Mouse (Mus musculus): Measurements from ENCODE around the gene Btbd9.

Gene Btbd9

GRCm38 (mm10) chr17:30436021-30436461, 140.2 kb downstream of the Btbd9 start:
- H3K4me1 ChIP-seq (replicated peaks; ENCODE audit: low read depth, low read length) = 0 out of 2 replicates have a peak, but pooled peaks cover 4% of the 10 kb centered on the region
- TF ChIP-seq CTCF (conservative IDR thresholded peaks at IDR 0.05; ENCODE audit: low read length) (no peak), NANOG (IDR thresholded peaks at IDR 0.05; ENCODE audit: borderline replicate concordance, low read length) (no peak), POU5F1 (IDR thresholded peaks at IDR 0.05; ENCODE audit: borderline replicate concordance, low read length) (no peak)
- H3K27me3 ChIP-seq (ENCODE audit: insufficient read depth, low read length) = no peaks in the 10 kb centered on the region
- peaks cover 18% of the 10 kb centered on the region for H3K9me3 ChIP-seq (ENCODE audit: low read length)
- peaks cover 22% of the 10 kb centered on the region for H3K36me3 ChIP-seq (ENCODE audit: insufficient read depth, low read length)
- no peak overlapping the region for H3K4me3 ChIP-seq (replicated peaks; ENCODE audit: low read length)

DNA sequence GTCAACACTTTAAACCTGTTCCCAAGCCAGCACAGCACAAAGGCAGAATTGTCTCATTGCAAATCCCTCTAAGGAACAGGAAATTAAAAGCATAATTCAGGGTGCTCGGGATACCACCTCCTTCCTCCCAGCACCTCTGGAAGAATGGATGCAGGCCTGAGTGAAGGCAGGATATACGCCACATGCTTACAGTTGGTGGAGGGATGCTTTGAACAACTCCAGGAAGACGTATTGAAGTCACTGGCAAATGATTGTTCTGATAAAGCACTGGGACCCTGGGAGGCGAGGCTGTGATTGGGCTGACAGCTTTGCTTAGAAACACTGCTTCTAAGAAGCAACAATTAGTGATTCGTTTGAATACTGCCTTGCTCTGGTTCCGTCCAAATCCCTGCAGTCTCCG, 140.8 kb downstream of the Btbd9 start:
- Histone ChIP-seq H3K4me3 (replicated peaks; ENCODE audit: low read length) (no peak overlapping the region), H3K27me3 (ENCODE audit: insufficient read depth, low read length) (no peaks in the 10 kb centered on the region), H3K36me3 (ENCODE audit: insufficient read depth, low read length) (peaks cover 22% of the 10 kb centered on the region), H3K9me3 (ENCODE audit: low read length) (peaks cover 18% of the 10 kb centered on the region), H3K4me1 (replicated peaks; ENCODE audit: low read depth, low read length) (0 out of 2 replicates have a peak, but pooled peaks cover 4% of the 10 kb centered on the region)
- TF ChIP-seq CTCF (conservative IDR thresholded peaks at IDR 0.05; ENCODE audit: low read length) (no peak), POU5F1 (IDR thresholded peaks at IDR 0.05; ENCODE audit: borderline replicate concordance, low read length) (no peak), NANOG (IDR thresholded peaks at IDR 0.05; ENCODE audit: borderline replicate concordance, low read length) (no peak)

DNA sequence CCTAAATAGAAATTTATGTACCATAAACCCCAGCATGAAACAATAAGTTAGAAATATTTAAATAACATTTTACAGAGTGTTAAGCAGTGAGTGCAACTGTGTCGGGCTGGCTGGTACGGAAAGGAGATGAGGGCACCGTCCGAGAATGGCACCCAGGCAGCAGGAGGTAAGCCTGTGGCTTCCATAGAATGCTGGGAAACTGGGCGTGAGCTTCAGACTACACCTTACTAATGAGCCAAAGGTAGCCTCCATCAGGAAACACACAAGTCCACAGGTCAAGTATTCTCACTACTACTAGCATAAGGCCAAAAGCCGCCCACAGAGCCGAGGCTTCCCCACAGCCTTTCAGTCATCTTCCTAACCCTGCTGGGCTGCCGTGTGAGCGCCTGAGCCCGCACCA, 144.2 kb downstream of the Btbd9 start:
- no peaks in the 10 kb centered on the region for H3K9me3 ChIP-seq (ENCODE audit: low read length)
- H3K4me1 ChIP-seq (replicated peaks; ENCODE audit: low read depth, low read length) = 0 out of 2 replicates have a peak, but pooled peaks cover 4% of the 10 kb centered on the region
- no peak overlapping the region for H3K4me3 ChIP-seq (replicated peaks; ENCODE audit: low read length)

GRCm38 (mm10) chr17:30430961-30431640, 145.2 kb downstream of the Btbd9 start:
- no peaks in the 10 kb centered on the region; the same call in 1 of the 2 replicates for H3K36me3 ChIP-seq (ENCODE audit: insufficient read depth, low read length)
- no peaks in the 10 kb centered on the region for H3K9me3 ChIP-seq (ENCODE audit: low read length)
- TF ChIP-seq POU5F1 (IDR thresholded peaks at IDR 0.05; ENCODE audit: borderline replicate concordance, low read length) (no peak), NANOG (IDR thresholded peaks at IDR 0.05; ENCODE audit: borderline replicate concordance, low read length) (no peak), CTCF (conservative IDR thresholded peaks at IDR 0.05; ENCODE audit: low read length) (no peak)
- H3K27me3 ChIP-seq (ENCODE audit: insufficient read depth, low read length) = no peaks in the 10 kb centered on the region
- 0 out of 2 replicates have a peak, but pooled peaks cover 4% of the 10 kb centered on the region for H3K4me1 ChIP-seq (replicated peaks; ENCODE audit: low read depth, low read length)
- H3K4me3 ChIP-seq (replicated peaks; ENCODE audit: low read length) = no peak overlapping the region

More for the DNA sequence above, 144.2 kb downstream of the Btbd9 start:
- no peaks in the 10 kb centered on the region for H3K27me3 ChIP-seq (ENCODE audit: insufficient read depth, low read length)
- TF ChIP-seq CTCF (conservative IDR thresholded peaks at IDR 0.05; ENCODE audit: low read length) = no peak
- no peak for TF ChIP-seq POU5F1 (IDR thresholded peaks at IDR 0.05; ENCODE audit: borderline replicate concordance, low read length)
- no peak for TF ChIP-seq NANOG (IDR thresholded peaks at IDR 0.05; ENCODE audit: borderline replicate concordance, low read length)
- no peaks in the 10 kb centered on the region; the same call in 1 of the 2 replicates for H3K36me3 ChIP-seq (ENCODE audit: insufficient read depth, low read length)

DNA sequence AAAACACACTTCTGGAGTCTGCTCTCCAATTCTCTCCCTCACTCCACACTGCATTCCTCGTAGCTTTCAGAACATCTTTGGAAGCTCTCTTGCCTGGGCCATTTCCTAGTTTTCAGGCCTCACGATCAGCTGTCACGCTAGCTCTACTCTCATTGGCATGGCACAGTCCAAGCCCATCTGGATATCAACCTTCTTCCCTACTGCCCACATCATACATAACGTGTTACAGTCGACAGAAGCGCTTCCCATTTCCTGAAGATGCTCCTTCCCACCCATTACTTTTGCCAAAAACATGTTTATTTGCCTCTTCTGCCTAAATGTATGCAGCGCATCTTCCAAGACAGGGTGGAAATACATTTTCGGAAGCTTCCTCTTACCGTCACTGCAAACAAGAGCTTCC, 147.6 kb downstream of the Btbd9 start:
- Histone ChIP-seq H3K36me3 (ENCODE audit: insufficient read depth, low read length) (no peaks in the 10 kb centered on the region), H3K4me3 (replicated peaks; ENCODE audit: low read length) (no peak overlapping the region), H3K9me3 (ENCODE audit: low read length) (peaks cover 2% of the 10 kb centered on the region; the same call in 1 of the 2 replicates), H3K4me1 (replicated peaks; ENCODE audit: low read depth, low read length) (0 out of 2 replicates have a peak, but pooled peaks cover 4% of the 10 kb centered on the region), H3K27me3 (ENCODE audit: insufficient read depth, low read length) (no peaks in the 10 kb centered on the region)
- TF ChIP-seq NANOG (IDR thresholded peaks at IDR 0.05; ENCODE audit: borderline replicate concordance, low read length) = no peak
- TF ChIP-seq POU5F1 (IDR thresholded peaks at IDR 0.05; ENCODE audit: borderline replicate concordance, low read length) = no peak
- TF ChIP-seq CTCF (conservative IDR thresholded peaks at IDR 0.05; ENCODE audit: low read length) = no peak

DNA sequence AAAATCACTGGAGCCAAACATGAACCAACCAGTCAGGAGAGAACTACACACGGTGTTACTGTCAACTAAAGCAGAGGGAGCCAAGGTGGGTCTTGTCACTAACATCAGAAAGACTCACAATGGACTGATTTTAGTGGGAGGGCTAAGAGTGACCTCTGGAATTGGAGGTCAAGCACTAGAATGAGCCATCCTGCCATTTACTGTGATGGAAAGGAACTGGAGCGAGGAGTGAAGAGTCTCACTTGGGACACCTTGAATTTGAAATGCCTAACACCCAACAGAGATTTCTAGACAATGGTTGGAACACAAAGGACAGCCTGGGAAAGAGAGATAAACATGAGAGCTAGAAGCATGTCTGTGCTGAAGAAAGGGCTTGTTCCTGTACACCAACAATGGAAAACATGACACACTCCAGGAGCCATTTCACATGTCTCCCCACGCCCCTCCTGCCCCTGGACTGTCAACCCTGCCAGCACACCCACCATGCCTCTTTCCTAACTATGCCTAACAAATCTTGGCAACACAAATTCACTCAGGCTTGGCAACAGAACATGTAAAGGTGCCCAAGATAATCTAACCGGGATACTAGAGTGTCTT, 152.9 kb downstream of the Btbd9 start:
- Histone ChIP-seq H3K27me3 (ENCODE audit: insufficient read depth, low read length) (no peaks in the 10 kb centered on the region), H3K4me1 (replicated peaks; ENCODE audit: low read depth, low read length) (0 out of 2 replicates have a peak, but pooled peaks cover 4% of the 10 kb centered on the region), H3K36me3 (ENCODE audit: insufficient read depth, low read length) (no peaks in the 10 kb centered on the region), H3K4me3 (replicated peaks; ENCODE audit: low read length) (no peak overlapping the region), H3K9me3 (ENCODE audit: low read length) (peaks cover 4% of the 10 kb centered on the region; the same call in 1 of the 2 replicates)
- TF ChIP-seq POU5F1 (IDR thresholded peaks at IDR 0.05; ENCODE audit: borderline replicate concordance, low read length) = no peak
- no peak for TF ChIP-seq CTCF (conservative IDR thresholded peaks at IDR 0.05; ENCODE audit: low read length)
- peak; percentile 25; the same call in 1 of the 2 replicates for TF ChIP-seq NANOG (IDR thresholded peaks at IDR 0.05; ENCODE audit: borderline replicate concordance, low read length)

DNA sequence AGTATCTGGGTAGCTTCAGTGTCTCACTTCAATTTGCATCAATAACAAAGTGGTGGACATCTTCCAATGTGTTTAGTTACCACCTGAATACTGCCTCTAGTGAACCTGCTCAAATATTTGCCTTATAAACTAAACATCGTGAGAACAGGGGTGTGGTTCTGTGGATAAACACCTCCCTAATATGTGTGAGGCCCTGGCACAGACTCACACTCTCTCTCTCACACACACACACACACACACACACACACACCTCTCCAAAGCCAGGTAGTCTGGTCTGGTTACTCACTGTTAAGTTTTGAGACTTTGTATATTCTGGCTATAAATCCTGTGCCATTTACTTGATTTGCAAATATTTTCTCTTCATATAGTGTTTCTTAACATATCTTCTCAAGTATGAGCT, 154.0 kb downstream of the Btbd9 start:
- H3K4me1 ChIP-seq (replicated peaks; ENCODE audit: low read depth, low read length) = 0 out of 2 replicates have a peak, but pooled peaks cover 4% of the 10 kb centered on the region
- H3K9me3 ChIP-seq (ENCODE audit: low read length) = peaks cover 4% of the 10 kb centered on the region; the same call in 1 of the 2 replicates
- no peaks in the 10 kb centered on the region for H3K36me3 ChIP-seq (ENCODE audit: insufficient read depth, low read length)
- TF ChIP-seq POU5F1 (IDR thresholded peaks at IDR 0.05; ENCODE audit: borderline replicate concordance, low read length) = no peak
- TF ChIP-seq NANOG (IDR thresholded peaks at IDR 0.05; ENCODE audit: borderline replicate concordance, low read length) = no peak
- TF ChIP-seq CTCF (conservative IDR thresholded peaks at IDR 0.05; ENCODE audit: low read length) = no peak
- H3K27me3 ChIP-seq (ENCODE audit: insufficient read depth, low read length) = no peaks in the 10 kb centered on the region
- no peak overlapping the region for H3K4me3 ChIP-seq (replicated peaks; ENCODE audit: low read length)

- no peak overlapping the region for H3K4me3 ChIP-seq (replicated peaks; ENCODE audit: low read length)
- H3K9me3 ChIP-seq (ENCODE audit: low read length) = peaks cover 4% of the 10 kb centered on the region; the same call in 1 of the 2 replicates
- 0 out of 2 replicates have a peak, but pooled peaks cover 4% of the 10 kb centered on the region for H3K4me1 ChIP-seq (replicated peaks; ENCODE audit: low read depth, low read length)
- TF ChIP-seq CTCF (conservative IDR thresholded peaks at IDR 0.05; ENCODE audit: low read length) (no peak), POU5F1 (IDR thresholded peaks at IDR 0.05; ENCODE audit: borderline replicate concordance, low read length) (no peak), NANOG (IDR thresholded peaks at IDR 0.05; ENCODE audit: borderline replicate concordance, low read length) (no peak)
- H3K36me3 ChIP-seq (ENCODE audit: insufficient read depth, low read length) = no peaks in the 10 kb centered on the region
- no peaks in the 10 kb centered on the region for H3K27me3 ChIP-seq (ENCODE audit: insufficient read depth, low read length)
Observed at GRCm38 (mm10) chr17:30421256-30421655, 155.0 kb downstream of the Btbd9 start.
